Mouse (Mus musculus) midbrain, postnatal 0 days (tissue): ENCODE results near the gene Etaa1. TPM values are rescaled to one million over a fixed set of nuclear protein-coding genes. Genes with fewer than 3 reads are reported as not detected.

Experiments used
- ATAC-seq: fragments of 200-750 bp; cut with Nextera tagmentation; 2 replicates; pipeline ENCODE4 v1.8.0; 2017; ENCODE audit warnings: moderate number of reproducible peaks, mild to moderate bottlenecking, moderate TSS enrichment, moderate library complexity; ENCODE audit not compliant: low FRiP score
- DNase-seq: peaks from one replicate; pipeline ENCODE4 v3.0.0-alpha.2; 2015; ENCODE audit warnings: low spot score
- H3K27ac ChIP-seq: fragments of 300-500 bp; sonication (generic); 2 replicates; pipeline ENCODE4 v1.5.1; 2014; ENCODE audit warnings: low read depth, mild to moderate bottlenecking, low read length, mixed read lengths
- H3K27me3 ChIP-seq: fragments of 300-500 bp; sonication (generic); 2 replicates; pipeline ENCODE4 v1.6.1; 2014; ENCODE audit warnings: low read length, control low read depth, mixed read lengths; ENCODE audit not compliant: insufficient read depth
- H3K36me3 ChIP-seq: fragments of 300-500 bp; sonication (generic); 2 replicates; pipeline ENCODE4 v1.6.1; 2014; ENCODE audit warnings: low read length, control low read depth, mixed read lengths; ENCODE audit not compliant: insufficient read depth
- H3K4me1 ChIP-seq: fragments of 300-500 bp; sonication (generic); 2 replicates; pipeline ENCODE4 v1.6.1; 2014; ENCODE audit warnings: mild to moderate bottlenecking, control low read depth, antibody characterized with exemption, low read length, mixed read lengths; ENCODE audit not compliant: insufficient read depth
- H3K4me2 ChIP-seq: fragments of 300-500 bp; sonication (generic); 2 replicates; pipeline ENCODE4 v1.6.1; 2014; ENCODE audit warnings: low read depth, mild to moderate bottlenecking, low read length, mixed read lengths; ENCODE audit not compliant: poor library complexity, severe bottlenecking
- H3K4me3 ChIP-seq: fragments of 300-500 bp; sonication (generic); 2 replicates; pipeline ENCODE4 v1.5.1; 2014; ENCODE audit warnings: low read depth, mild to moderate bottlenecking, low read length, moderate library complexity
- H3K9ac ChIP-seq: fragments of 300-500 bp; sonication (generic); replicated peaks from 2 replicates; pipeline ENCODE4 v1.6.1; 2014; ENCODE audit warnings: mild to moderate bottlenecking, low read length, moderate library complexity, mixed read lengths; ENCODE audit not compliant: poor library complexity, severe bottlenecking
- H3K9me3 ChIP-seq: fragments of 300-500 bp; sonication (generic); 2 replicates; pipeline ENCODE4 v1.6.1; 2016; ENCODE audit warnings: low read length, control low read depth
- CTCF ChIP-seq: IDR thresholded peaks from 2 replicates; pipeline ENCODE4 v1.5.1; 2016; ENCODE audit warnings: antibody characterized with exemption, mild to moderate bottlenecking
- WGBS: fragments of 180-500 bp; shearing (Covaris S2); extraction: QIAGEN DNeasy Blood & Tissue Kit; methylation state at CpG from one replicate; pipeline ENCODE4 v1.1.7; 2014; 5-methylcytosine and 5-hydroxymethylcytosine counted together
- polyA plus RNA-seq: library from polyadenylated mRNA; unstranded; fragments of >200 nt; fragmentation: Nextera tagmentation; extraction: Ambion mirVana; gene quantifications from 2 replicates; pipeline ENCODE4 v1.2.1, GENCODE M21; 2015
- total RNA-seq: library from RNA; depleted of rRNA; stranded (reverse); fragments of >200 nt; gene quantifications from 2 replicates; pipeline ENCODE4 v1.2.3, GENCODE M21; 2014

Etaa1 gene
- total and polyA plus RNA-seq, 2 experiments from 2014 or later, result 5.5 to 6.7 TPM

DNA sequence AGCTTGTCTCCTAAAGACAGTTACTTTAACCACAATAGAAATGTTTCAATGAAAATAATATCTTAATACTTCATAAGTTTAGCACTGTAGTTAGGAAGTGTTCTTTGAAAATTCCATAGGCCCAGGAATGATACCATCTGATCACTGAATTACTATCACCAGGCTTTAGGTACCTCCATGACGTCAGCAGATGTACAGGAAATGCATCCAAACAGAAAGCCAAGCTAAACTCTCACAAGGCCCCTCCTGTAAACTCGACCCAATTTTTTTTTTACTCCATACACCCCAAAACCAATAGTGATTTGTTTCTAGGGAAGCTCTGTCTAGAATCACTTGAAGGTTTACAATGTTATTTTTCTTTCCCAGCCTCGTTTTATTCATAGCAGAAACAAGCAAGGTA, 884 bp downstream of the Etaa1 start:
- Histone ChIP-seq H3K9ac (peak overlapping the region; percentile 93), H3K4me1 (0 out of 2 replicates have a peak, but pooled peaks cover 2% of the 10 kb centered on the region), H3K27ac (no peak overlapping the region), H3K36me3 (peaks cover 3% of the 10 kb centered on the region; the same call in 1 of the 2 replicates), H3K4me2 (peak overlapping the region; percentile 57), H3K9me3 (no peaks in the 10 kb centered on the region), H3K27me3 (no peaks in the 10 kb centered on the region), H3K4me3 (peak overlapping the region; percentile 92)
- ATAC-seq, result no peak
- WGBS, result 2% methylated on average over 3 of the region's 3 CpGs
- peak; percentile 18 for DNase-seq
- TF ChIP-seq CTCF, result no peak

GRCm38 (mm10) chr11:17951336-17951735, 2.3 kb downstream of the Etaa1 start:
- Histone ChIP-seq H3K27ac (no peak overlapping the region), H3K36me3 (peaks cover 3% of the 10 kb centered on the region; the same call in 1 of the 2 replicates), H3K4me3 (no peak overlapping the region), H3K4me1 (0 out of 2 replicates have a peak, but pooled peaks cover 2% of the 10 kb centered on the region), H3K27me3 (no peaks in the 10 kb centered on the region), H3K4me2 (no peak overlapping the region), H3K9ac (no peak overlapping the region), H3K9me3 (no peaks in the 10 kb centered on the region)
- peak; percentile 65 for DNase-seq
- WGBS, result 70% methylated on average over 3 of the region's 3 CpGs
- ATAC-seq, result no peak
- no peak for TF ChIP-seq CTCF

DNA sequence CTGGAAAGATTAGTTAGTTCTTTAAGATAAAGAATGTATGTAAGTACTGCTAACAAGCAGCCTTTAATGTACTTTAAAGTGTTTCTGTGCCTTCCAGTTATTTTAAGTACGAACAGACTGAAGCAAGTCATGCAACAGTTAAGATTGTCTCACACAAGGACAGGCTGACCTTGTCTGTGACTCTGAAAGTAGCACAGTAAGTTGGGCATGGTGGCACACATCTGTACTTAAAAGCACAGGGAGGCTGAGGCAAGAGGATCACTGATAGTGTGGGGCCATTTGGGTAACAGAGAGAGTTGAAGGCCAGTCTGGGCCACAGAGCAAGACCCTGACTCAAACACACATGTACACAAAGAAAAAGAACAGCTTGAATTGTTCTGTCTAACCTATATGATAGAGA, 14.5 kb downstream of the Etaa1 start:
- no peak for TF ChIP-seq CTCF
- WGBS, result 94% methylated on average over 1 of the region's 1 CpGs
- Histone ChIP-seq H3K4me3 (no peak overlapping the region), H3K36me3 (no peaks in the 10 kb centered on the region), H3K4me2 (no peak overlapping the region), H3K27me3 (no peaks in the 10 kb centered on the region), H3K27ac (no peak overlapping the region), H3K9me3 (no peaks in the 10 kb centered on the region), H3K9ac (no peak overlapping the region), H3K4me1 (no peaks in the 10 kb centered on the region; the same call in 1 of the 2 replicates)
- no peak for ATAC-seq
- DNase-seq, result no peak

- DNase-seq (no peak), ATAC-seq (no peak)
- Histone ChIP-seq H3K4me1 (no peaks in the 10 kb centered on the region), H3K9me3 (no peaks in the 10 kb centered on the region), H3K36me3 (no peaks in the 10 kb centered on the region), H3K27ac (no peak overlapping the region), H3K27me3 (no peaks in the 10 kb centered on the region), H3K9ac (no peak overlapping the region), H3K4me2 (no peak overlapping the region), H3K4me3 (no peak overlapping the region)
- no peak for TF ChIP-seq CTCF
Observed at GRCm38 (mm10) chr11:17937931-17938330, 15.7 kb downstream of the Etaa1 start.

- no peak for ATAC-seq
- WGBS, result 61% methylated on average over 4 of the region's 4 CpGs
- H3K9ac ChIP-seq, result no peak overlapping the region
- no peaks in the 10 kb centered on the region for H3K27me3 ChIP-seq
- H3K4me1 ChIP-seq, result no peaks in the 10 kb centered on the region
- H3K4me2 ChIP-seq, result no peak overlapping the region
- DNase-seq, result no peak
- no peak overlapping the region for H3K27ac ChIP-seq
- TF ChIP-seq CTCF, result no peak
- no peaks in the 10 kb centered on the region for H3K36me3 ChIP-seq
- no peak overlapping the region for H3K4me3 ChIP-seq
- no peaks in the 10 kb centered on the region for H3K9me3 ChIP-seq
Observed at GRCm38 (mm10) chr11:17917905-17918304, 35.8 kb downstream of the Etaa1 start.

- Histone ChIP-seq H3K4me2 (no peak overlapping the region), H3K36me3 (no peaks in the 10 kb centered on the region), H3K27me3 (no peaks in the 10 kb centered on the region), H3K4me1 (no peaks in the 10 kb centered on the region), H3K9ac (no peak overlapping the region), H3K27ac (no peak overlapping the region), H3K9me3 (no peaks in the 10 kb centered on the region), H3K4me3 (no peak overlapping the region)
- ATAC-seq (no peak), DNase-seq (no peak)
- WGBS, result 91% methylated on average over 5 of the region's 5 CpGs
- TF ChIP-seq CTCF, result no peak
Observed at GRCm38 (mm10) chr11:17917101-17917500, 36.6 kb downstream of the Etaa1 start.
